Mouse (Mus musculus): ENCODE measurements around the gene Uba7. TPM values are rescaled to one million over a fixed set of nuclear protein-coding genes. Genes with fewer than 3 reads are reported as not detected.
A peak's percentile ranks its signal among the peaks of the same experiment; 100 is the strongest.

The Uba7 gene
- polyA plus RNA-seq, 1 experiment from 2014 or later: 47.4 TPM

DNA sequence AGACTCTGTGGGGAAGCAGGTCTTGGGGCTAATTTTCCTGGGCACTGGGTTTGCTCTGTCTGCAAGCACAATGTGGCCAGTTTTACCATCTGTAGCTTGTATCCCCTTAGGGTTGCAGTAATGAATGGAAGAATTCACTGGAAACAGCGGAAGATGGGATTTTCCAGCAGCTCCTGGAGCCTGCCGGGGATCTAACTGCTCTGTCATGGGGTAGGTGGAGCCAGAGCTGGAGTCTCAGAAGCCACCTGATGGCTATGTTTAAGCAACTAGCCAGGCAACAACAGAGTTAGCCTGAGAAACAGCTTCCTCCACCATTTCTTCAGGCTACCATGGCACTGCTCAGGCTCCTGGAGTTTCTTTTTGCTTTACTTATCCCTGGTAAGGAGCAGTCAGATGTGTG is 16.9 kb downstream of the Uba7 start, which contains the start of gene Cdhr4:
Gene Cdhr4 (plus strand): TSS at position 301 of the 400 bp plus-strand sequence.
- Histone ChIP-seq H3K36me3 (ENCODE audit: control insufficient read depth, insufficient read depth, low read length) (no peaks in the 10 kb centered on the region), H3K27ac (ENCODE audit: low read depth, low read length) (no peak within 1 kb of the TSS), H3K4me2 (no peak within 1 kb of the TSS), H3K9me3 (ENCODE audit: control insufficient read depth, low read length) (no peaks in the 10 kb centered on the region), H3K4me1 (replicated peaks; ENCODE audit: control insufficient read depth, insufficient read depth, low read length) (peaks cover 3% of the 10 kb centered on the region), H3K27me3 (replicated peaks; ENCODE audit: control insufficient read depth, insufficient read depth, low read length) (no peaks in the 10 kb centered on the region; the same call in 1 of the 2 replicates), H3K9ac (ENCODE audit: low read depth, low read length) (no peak within 1 kb of the TSS), H3K4me3 (ENCODE audit: low read depth, low read length) (no peak within 1 kb of the TSS)
- 60% methylated on average over 2 of the region's 2 CpGs for WGBS
- DNase-seq (ENCODE audit: low spot score) (no peak), ATAC-seq (replicated peaks; ENCODE audit: low FRiP score) (no peak)

DNA sequence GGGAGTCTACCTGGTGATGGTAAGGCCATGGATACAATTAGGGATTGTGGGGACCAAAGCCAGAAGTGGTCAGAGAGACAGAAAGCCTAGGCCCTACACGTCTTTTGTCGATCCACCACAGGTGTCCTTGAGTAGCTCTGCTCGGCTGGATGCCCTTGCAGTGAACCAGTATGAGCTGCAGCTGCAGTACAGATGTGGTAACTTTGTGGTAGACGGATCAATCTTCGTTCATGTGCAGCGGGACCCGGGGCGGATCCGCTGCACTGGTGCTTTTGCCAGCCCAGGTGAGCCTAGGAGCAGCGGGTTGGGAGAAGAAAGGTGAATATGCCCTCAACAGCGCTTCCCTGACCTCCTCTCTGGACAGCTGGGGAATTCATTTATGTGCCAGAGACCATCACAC is 17.7 kb downstream of the Uba7 start:
- ATAC-seq (replicated peaks; ENCODE audit: low FRiP score) (no peak), DNase-seq (ENCODE audit: low spot score) (no peak)
- H3K36me3 ChIP-seq (ENCODE audit: control insufficient read depth, insufficient read depth, low read length): no peaks in the 10 kb centered on the region
- H3K4me1 ChIP-seq (replicated peaks; ENCODE audit: control insufficient read depth, insufficient read depth, low read length): no peaks in the 10 kb centered on the region; the same call in 1 of the 2 replicates
- H3K27me3 ChIP-seq (replicated peaks; ENCODE audit: control insufficient read depth, insufficient read depth, low read length): no peaks in the 10 kb centered on the region
- H3K4me3 ChIP-seq (ENCODE audit: low read depth, low read length): no peak overlapping the region
- no peak overlapping the region for H3K27ac ChIP-seq (ENCODE audit: low read depth, low read length)
- no peak overlapping the region for H3K9ac ChIP-seq (ENCODE audit: low read depth, low read length)
- no peaks in the 10 kb centered on the region for H3K9me3 ChIP-seq (ENCODE audit: control insufficient read depth, low read length)
- 87% methylated on average over 11 of the region's 11 CpGs for WGBS
- H3K4me2 ChIP-seq: no peak overlapping the region

GRCm38 (mm10) chr9:107994464-107994863 is 19.2 kb downstream of the Uba7 start:
- WGBS: 38% methylated on average over 2 of the region's 2 CpGs
- Histone ChIP-seq H3K27me3 (replicated peaks; ENCODE audit: control insufficient read depth, insufficient read depth, low read length) (no peaks in the 10 kb centered on the region), H3K36me3 (ENCODE audit: control insufficient read depth, insufficient read depth, low read length) (no peaks in the 10 kb centered on the region), H3K9me3 (ENCODE audit: control insufficient read depth, low read length) (no peaks in the 10 kb centered on the region), H3K4me2 (no peak overlapping the region), H3K4me1 (replicated peaks; ENCODE audit: control insufficient read depth, insufficient read depth, low read length) (no peaks in the 10 kb centered on the region; the same call in none of the 2 replicates), H3K9ac (ENCODE audit: low read depth, low read length) (no peak overlapping the region; the same call in 1 of the 2 replicates), H3K4me3 (ENCODE audit: low read depth, low read length) (no peak overlapping the region), H3K27ac (ENCODE audit: low read depth, low read length) (no peak overlapping the region)
- no peak for ATAC-seq (replicated peaks; ENCODE audit: low FRiP score)
- DNase-seq (ENCODE audit: low spot score): no peak

GRCm38 (mm10) chr9:107995513-107995912 is 20.2 kb downstream of the Uba7 start:
- Histone ChIP-seq H3K9ac (ENCODE audit: low read depth, low read length) (no peak overlapping the region), H3K4me2 (no peak overlapping the region), H3K36me3 (ENCODE audit: control insufficient read depth, insufficient read depth, low read length) (no peaks in the 10 kb centered on the region), H3K4me1 (replicated peaks; ENCODE audit: control insufficient read depth, insufficient read depth, low read length) (no peaks in the 10 kb centered on the region; the same call in 1 of the 2 replicates), H3K27ac (ENCODE audit: low read depth, low read length) (no peak overlapping the region), H3K4me3 (ENCODE audit: low read depth, low read length) (no peak overlapping the region), H3K27me3 (replicated peaks; ENCODE audit: control insufficient read depth, insufficient read depth, low read length) (no peaks in the 10 kb centered on the region), H3K9me3 (ENCODE audit: control insufficient read depth, low read length) (no peaks in the 10 kb centered on the region)
- WGBS: 93% methylated on average over 21 of the region's 21 CpGs
- DNase-seq (ENCODE audit: low spot score) (no peak), ATAC-seq (replicated peaks; ENCODE audit: low FRiP score) (no peak)

DNA sequence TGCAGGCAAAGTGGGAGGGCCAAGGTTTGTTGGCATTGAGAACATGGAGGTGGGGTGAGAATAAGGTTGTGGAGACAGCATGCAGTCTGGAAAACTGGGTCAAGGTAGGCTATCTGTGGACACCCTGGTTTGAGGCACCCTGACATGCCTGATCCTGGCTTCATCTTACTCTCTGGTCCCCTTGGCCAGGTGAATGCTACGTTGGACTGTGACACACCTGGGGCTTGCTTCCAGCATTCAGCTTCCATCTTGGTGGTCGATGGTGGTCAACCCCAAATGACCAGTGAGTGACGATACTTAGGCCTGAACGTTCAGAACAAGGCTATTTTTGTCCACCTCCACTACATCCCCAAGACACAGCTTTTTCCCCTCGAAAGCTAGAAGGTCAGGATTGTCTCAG is 20.7 kb downstream of the Uba7 start, which contains the start of gene Gm20662:
Gene Gm20662 (plus strand): TSS at position 301 of the 400 bp plus-strand sequence.
- Histone ChIP-seq H3K9ac (ENCODE audit: low read depth, low read length) (no peak within 1 kb of the TSS), H3K27ac (ENCODE audit: low read depth, low read length) (no peak within 1 kb of the TSS), H3K4me1 (replicated peaks; ENCODE audit: control insufficient read depth, insufficient read depth, low read length) (no peaks in the 10 kb centered on the region; the same call in 1 of the 2 replicates), H3K4me3 (ENCODE audit: low read depth, low read length) (no peak within 1 kb of the TSS), H3K9me3 (ENCODE audit: control insufficient read depth, low read length) (no peaks in the 10 kb centered on the region), H3K36me3 (ENCODE audit: control insufficient read depth, insufficient read depth, low read length) (no peaks in the 10 kb centered on the region), H3K27me3 (replicated peaks; ENCODE audit: control insufficient read depth, insufficient read depth, low read length) (no peaks in the 10 kb centered on the region), H3K4me2 (no peak within 1 kb of the TSS)
- no peak for DNase-seq (ENCODE audit: low spot score)
- WGBS: 87% methylated on average over 5 of the region's 5 CpGs
- ATAC-seq (replicated peaks; ENCODE audit: low FRiP score): no peak

- Histone ChIP-seq H3K36me3 (ENCODE audit: control insufficient read depth, insufficient read depth, low read length) (peaks cover 4% of the 10 kb centered on the region; the same call in 1 of the 2 replicates), H3K27me3 (replicated peaks; ENCODE audit: control insufficient read depth, insufficient read depth, low read length) (no peaks in the 10 kb centered on the region), H3K9me3 (ENCODE audit: control insufficient read depth, low read length) (no peaks in the 10 kb centered on the region), H3K4me3 (ENCODE audit: low read depth, low read length) (peak within 1 kb of the TSS; percentile 99), H3K27ac (ENCODE audit: low read depth, low read length) (peak within 1 kb of the TSS; percentile 93), H3K9ac (ENCODE audit: low read depth, low read length) (peak within 1 kb of the TSS; percentile 98), H3K4me1 (replicated peaks; ENCODE audit: control insufficient read depth, insufficient read depth, low read length) (peaks cover 29% of the 10 kb centered on the region), H3K4me2 (peak within 1 kb of the TSS; percentile 97)
- ATAC-seq (replicated peaks; ENCODE audit: low FRiP score) (peak; percentile 99), DNase-seq (ENCODE audit: low spot score) (peak; percentile 97)
- WGBS: under 1% methylated on average over 51 of the region's 51 CpGs
Measured at GRCm38 (mm10) chr9:108001922-108002770, 26.8 kb downstream of the Uba7 start, which contains the start of gene Ip6k1. Ip6k1 (plus strand) TSS chr9:108002501.

GRCm38 (mm10) chr9:108002778-108003530 is 27.6 kb downstream of the Uba7 start:
- H3K36me3 ChIP-seq (ENCODE audit: control insufficient read depth, insufficient read depth, low read length): peaks cover 4% of the 10 kb centered on the region; the same call in 1 of the 2 replicates
- H3K27ac ChIP-seq (ENCODE audit: low read depth, low read length): peak overlapping the region; percentile 93
- peaks cover 29% of the 10 kb centered on the region for H3K4me1 ChIP-seq (replicated peaks; ENCODE audit: control insufficient read depth, insufficient read depth, low read length)
- ATAC-seq (replicated peaks; ENCODE audit: low FRiP score): peak; percentile 50
- no peaks in the 10 kb centered on the region for H3K9me3 ChIP-seq (ENCODE audit: control insufficient read depth, low read length)
- DNase-seq (ENCODE audit: low spot score): peak; percentile 43
- H3K4me2 ChIP-seq: peak overlapping the region; percentile 97
- H3K27me3 ChIP-seq (replicated peaks; ENCODE audit: control insufficient read depth, insufficient read depth, low read length): no peaks in the 10 kb centered on the region
- peak overlapping the region; percentile 98 for H3K9ac ChIP-seq (ENCODE audit: low read depth, low read length)
- peak overlapping the region; percentile 99 for H3K4me3 ChIP-seq (ENCODE audit: low read depth, low read length)
- WGBS: under 1% methylated on average over 50 of the region's 50 CpGs

DNA sequence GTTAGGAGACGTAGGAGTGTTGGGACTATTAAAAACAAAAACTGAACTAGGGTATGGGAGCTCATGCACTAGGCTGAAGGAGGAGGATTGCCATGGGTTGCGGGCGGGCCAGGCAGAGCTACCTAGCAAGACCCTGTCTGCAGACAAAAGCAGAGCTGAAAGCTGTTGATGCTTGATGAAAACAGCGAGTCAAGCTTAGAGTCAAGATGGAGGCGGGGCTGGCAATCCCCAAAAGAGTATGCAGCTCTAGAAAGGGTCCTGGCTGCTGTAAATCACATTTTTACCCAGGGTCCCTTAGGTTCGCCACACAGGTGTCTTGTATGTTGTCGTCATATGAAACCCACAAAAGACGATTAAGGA is 28.2 kb downstream of the Uba7 start:
- Histone ChIP-seq H3K9me3 (ENCODE audit: control insufficient read depth, low read length) (no peaks in the 10 kb centered on the region), H3K4me1 (replicated peaks; ENCODE audit: control insufficient read depth, insufficient read depth, low read length) (peaks cover 29% of the 10 kb centered on the region), H3K27me3 (replicated peaks; ENCODE audit: control insufficient read depth, insufficient read depth, low read length) (no peaks in the 10 kb centered on the region), H3K4me3 (ENCODE audit: low read depth, low read length) (peak overlapping the region; percentile 99), H3K36me3 (ENCODE audit: control insufficient read depth, insufficient read depth, low read length) (peaks cover 4% of the 10 kb centered on the region; the same call in 1 of the 2 replicates), H3K9ac (ENCODE audit: low read depth, low read length) (peak overlapping the region; percentile 98), H3K27ac (ENCODE audit: low read depth, low read length) (peak overlapping the region; percentile 93), H3K4me2 (peak overlapping the region; percentile 97)
- 29% methylated on average over 8 of the region's 8 CpGs for WGBS
- DNase-seq (ENCODE audit: low spot score): no peak
- ATAC-seq (replicated peaks; ENCODE audit: low FRiP score): no peak
